Mouse (Mus musculus) small intestine, adult 2 months (tissue): ENCODE measurements around the gene Med24.

Experiments
- CTCF ChIP-seq: fragments of 200-500 bp; IDR thresholded peaks from 2 replicates; pipeline ENCODE4 v1.5.1; 2012; ENCODE audit warnings: low read depth, mild to moderate bottlenecking, control low read depth, inconsistent platforms, low read length, moderate library complexity, mixed read lengths; ENCODE audit not compliant: insufficient replicate concordance, insufficient read length; ENCODE audit errors: extremely low read depth
- POLR2A ChIP-seq: fragments of 200-500 bp; IDR thresholded peaks from 2 replicates; pipeline ENCODE4 v1.6.1; 2012; ENCODE audit warnings: low read depth, mild to moderate bottlenecking, control low read depth, inconsistent platforms, low read length, moderate library complexity

DNA sequence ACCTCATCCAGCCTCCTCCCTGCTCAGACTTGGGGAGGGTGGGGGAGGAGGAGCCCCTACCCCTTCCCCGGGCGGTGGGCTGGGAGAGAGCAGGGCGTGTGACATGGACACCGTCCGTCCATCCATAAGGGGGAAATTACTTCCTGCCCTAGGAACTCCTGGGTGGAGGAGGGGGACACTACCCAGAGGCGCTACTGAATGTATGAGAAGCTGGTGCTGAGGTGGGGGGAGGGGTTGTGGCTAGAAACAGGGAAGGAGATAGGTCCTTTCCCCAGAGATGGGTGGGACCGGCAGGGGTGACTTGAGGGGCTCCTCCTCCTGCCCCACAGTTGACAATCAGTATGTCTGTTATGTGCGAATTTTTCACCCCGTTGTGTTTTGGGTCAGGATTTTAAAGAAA is 38.0 kb upstream of the Med24 start:
- TF ChIP-seq POLR2A = peak; percentile 35; the same call in 1 of the 2 replicates
- TF ChIP-seq CTCF = no peak
